Mouse (Mus musculus) left cerebral cortex, postnatal 25 days (tissue): ENCODE measurements around the gene March1. TPM values are rescaled to one million over a fixed set of nuclear protein-coding genes. Genes with fewer than 3 reads are reported as not detected.

Source experiments
- DNase-seq, 2 experiments: peaks; one replicate each; pipeline ENCODE4 v3.0.0; 2022; ENCODE audit warnings: low spot score in 2 of 2, mixed read lengths in 1 of 2
- intact Hi-C: fragments of 180-260 bp; cut with DNase I; formaldehyde crosslinking; loops from one replicate; pipeline ENCODE4 v1.15.1; 2025
- total RNA-seq, 2 experiments: library from RNA; stranded (reverse); gene quantifications; 2 replicates each; pipeline ENCODE4 v1.2.3; 2021

The March1 gene
- total RNA-seq, result 10 to 100 TPM; 42.8 to 46.1 TPM

DNA sequence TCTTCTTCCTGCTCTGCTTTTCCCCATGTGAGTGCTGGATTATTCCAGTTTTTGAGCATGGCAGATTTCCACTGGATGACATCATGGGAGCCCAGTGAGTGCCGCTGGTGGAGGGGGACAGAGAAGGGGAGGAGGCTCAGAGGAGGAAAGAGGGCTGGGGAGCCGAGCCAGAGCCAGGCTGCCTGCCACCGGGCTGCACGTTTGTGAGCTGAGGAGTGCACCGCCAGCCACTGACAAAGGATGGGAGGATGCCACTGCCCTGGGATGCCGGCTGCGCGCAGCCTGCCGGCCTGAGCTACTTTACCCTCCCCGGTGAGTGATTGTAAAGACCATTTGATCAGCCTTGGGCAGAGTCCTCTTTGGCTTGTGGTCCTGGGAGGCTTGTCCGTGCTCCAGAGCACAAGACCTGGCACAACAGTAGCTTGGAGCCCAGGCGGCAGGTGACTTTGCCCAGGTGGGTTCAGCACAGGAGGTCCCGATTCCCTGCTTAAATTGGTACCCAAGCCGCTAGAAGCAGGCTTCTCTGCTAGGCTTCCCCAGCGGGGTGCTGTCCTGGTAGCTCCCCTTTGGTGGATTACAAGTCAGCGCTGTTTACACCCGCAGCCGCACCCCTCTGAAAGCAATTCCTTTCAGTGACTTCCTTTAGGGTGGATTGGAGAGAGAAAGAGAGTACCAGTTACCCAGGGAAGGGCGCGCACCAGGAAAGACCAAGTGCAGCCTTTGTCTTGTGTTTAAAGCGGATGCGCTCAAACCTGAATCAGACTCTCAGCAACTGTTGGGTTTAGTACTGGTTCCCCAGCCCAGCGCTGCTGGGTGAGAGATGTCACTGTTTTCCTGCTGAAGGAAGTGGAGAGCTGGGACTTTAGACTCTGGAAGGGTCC, at the start of gene March1:
Gene March1 (plus strand): TSS at position 30 of the 881 bp plus-strand sequence.
- DNase-seq, result peak; percentile 69 to 86
- intact Hi-C loops, result loop anchor here (10.0 kb wide), 2 partner anchors 463 to 827 kb away; no protein-coding TSS in a partner anchor

DNA sequence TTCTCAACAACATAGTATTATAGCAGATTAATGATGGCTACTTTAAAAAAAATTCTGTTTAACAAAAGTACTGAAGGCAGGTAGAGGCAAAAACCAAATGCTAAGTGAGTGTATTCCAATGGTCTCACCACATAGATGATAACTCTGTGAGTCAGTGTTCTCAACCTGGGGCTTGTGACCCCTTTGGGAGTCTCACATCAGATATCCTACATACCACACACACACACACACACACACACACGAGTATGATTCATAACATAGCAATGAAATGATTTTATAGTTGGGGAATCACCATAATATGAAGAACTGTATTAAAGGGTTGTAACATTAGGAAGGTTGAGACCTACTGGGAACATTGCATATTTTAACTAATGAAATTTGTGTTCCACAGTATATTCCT, 30.8 kb upstream of the March1 start:
- no peak for DNase-seq
- intact Hi-C loops, result no loop called here

DNA sequence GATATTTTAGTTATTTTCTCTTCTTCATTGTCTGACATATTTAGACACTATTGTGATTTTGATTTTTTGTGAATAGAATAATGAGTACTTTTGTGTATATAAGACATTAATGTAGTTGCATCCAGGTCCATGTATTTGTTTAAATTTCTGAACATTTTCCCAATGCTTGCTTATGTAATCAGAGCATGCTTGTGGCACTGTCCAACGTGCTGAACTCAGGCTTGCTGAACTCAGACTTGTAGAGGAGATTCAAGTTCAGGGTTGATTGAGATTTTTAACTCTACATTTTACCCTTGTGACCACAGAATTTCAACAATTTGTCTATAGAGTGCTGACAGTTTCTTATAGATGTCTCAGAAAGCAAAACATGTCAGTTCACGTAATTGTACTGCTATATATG, 14.5 kb upstream of the March1 start:
- intact Hi-C loops, result no loop called here
- no peak for DNase-seq

DNA sequence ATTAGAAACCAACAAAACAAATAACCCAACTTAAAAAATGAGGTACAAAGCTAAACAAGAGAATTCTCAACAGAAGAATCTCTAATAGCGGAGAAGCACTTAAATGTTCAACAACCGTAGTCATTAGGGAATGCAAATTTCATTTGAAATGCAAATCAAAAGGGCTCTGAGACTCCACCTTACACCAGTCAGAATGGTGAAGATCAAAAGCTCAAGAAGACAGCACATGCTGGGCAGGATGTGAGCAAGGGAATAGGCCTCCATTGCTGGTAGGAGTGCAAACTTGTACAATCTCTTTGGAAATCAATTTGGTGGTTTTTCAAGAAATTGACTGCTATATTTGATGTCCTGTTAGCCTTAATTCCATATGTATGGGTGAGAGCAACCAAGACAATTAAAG, 8.2 kb upstream of the March1 start:
- intact Hi-C loops, result no loop called here
- DNase-seq, result no peak

DNA sequence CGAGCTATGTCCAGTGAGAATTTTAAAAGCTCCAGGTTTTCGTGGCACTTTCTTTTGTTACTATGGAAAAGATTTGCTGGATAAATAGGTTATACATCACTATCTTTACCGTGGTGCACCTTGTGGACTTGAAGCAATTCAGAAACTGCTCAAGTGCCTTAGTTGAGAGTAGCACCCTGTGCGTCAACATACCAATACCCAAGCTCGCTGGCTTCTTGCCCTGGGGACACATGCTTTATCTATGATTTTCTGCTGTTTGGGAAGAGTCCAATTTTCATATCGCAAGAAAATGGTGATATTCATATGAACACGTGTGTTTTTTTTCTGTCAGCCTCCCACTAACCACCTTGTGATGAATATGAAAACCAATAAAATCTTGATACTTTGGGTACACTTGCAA, 1.3 kb downstream of the March1 start:
- intact Hi-C loops, result loop anchor here (10.0 kb wide), 2 partner anchors 464 to 826 kb away; no protein-coding TSS in a partner anchor
- peak in 1 of 2 experiments; percentile 25 for DNase-seq

DNA sequence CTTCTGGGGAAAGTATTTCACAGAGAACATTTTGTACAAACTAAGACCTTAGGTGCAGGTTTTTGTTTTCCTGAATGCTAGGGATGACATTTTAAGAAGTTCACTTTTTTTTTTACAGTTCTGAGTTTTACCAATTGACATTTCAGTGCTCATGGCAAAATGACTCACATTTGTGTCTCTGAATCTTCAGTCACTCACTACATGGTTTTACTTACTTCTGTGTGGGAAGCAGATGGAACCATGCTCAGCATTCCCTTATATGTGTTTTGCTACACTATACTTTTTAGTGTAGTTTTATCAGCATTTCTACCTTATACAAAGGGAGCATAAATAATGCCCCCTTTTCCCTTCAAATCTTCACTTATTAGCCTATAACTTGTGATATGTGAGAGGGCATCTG, 27.2 kb downstream of the March1 start:
- peak in 1 of 2 experiments; percentile 43 for DNase-seq
- intact Hi-C loops, result no loop called here

DNA sequence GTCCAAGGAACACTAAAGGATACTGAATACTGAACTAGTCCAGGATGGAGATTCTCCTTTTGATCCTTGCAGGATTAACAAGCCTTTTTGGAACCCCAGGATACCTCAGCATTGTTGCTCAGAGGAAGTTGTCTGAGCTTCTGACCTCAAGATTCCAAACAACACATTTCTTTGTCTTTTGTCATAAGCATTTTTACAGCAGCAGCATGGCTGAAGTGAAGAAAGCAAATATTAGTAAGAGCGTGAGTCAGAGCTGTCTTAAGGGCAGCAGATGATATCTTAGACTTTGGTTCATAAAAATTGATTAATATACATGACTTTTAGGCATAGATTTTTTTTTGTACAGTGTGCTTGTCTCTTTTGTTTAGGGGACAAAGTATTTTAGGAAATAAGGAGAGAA, 27.8 kb downstream of the March1 start:
- intact Hi-C loops, result no loop called here
- DNase-seq, result no peak

DNA sequence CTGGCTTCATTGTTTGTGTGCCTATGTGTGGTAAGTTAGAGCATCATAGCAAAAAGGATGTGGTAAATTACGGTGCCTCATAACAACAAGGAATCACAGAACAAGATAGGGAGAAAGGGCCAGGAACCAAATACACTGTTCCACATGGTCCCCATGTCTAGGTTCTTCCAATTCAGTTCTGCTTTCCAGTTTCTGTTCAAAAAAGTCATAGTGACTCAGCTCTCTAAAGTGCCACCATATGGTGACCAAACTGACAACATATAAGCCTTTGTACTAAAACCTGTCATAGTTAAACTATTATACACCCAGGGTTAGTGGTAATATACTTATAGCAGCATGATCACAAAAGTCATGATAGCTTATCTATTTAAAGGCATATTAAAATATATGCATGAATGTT, 28.2 kb downstream of the March1 start:
- peak in 1 of 2 experiments; percentile 52 for DNase-seq
- intact Hi-C loops, result no loop called here

DNA sequence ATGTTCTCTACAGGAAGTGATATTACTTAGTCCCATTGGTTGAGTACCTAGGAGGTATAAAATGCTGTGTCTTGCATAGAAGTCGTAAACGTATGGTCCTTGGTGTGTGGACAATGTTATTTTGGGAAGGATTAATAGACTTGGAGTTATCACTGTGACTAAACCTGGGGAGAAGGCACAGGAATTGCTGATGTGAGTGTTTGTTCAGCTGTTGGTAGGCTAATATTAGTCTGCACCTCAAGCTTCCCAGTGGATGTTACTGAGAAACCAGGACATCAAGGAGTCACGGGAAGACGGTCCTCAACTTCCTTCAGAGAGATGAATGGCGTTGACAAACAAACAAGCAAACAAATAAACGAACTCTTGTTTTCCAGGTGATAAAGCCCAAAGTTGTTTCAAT, 38.2 kb downstream of the March1 start:
- DNase-seq, result no peak
- intact Hi-C loops, result no loop called here

DNA sequence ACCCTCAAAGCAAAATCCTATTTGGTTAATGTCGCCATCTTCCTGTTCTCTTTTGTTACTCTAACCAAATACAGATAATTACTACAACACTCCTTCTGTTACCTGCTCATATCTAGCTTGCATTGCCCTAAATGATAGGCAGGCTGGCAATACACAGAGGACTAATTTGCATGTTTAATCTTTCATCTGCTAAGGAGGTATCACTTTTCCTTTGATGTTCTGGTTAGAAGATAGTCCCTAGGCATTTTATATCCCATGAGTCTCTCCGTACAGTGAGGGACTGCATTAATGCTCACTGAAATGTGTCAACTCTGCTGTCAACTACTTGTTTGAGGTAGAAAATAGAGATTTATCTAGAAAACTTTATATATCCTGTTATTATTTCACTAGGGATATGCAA, 44.2 kb downstream of the March1 start:
- intact Hi-C loops, result no loop called here
- no peak for DNase-seq

DNA sequence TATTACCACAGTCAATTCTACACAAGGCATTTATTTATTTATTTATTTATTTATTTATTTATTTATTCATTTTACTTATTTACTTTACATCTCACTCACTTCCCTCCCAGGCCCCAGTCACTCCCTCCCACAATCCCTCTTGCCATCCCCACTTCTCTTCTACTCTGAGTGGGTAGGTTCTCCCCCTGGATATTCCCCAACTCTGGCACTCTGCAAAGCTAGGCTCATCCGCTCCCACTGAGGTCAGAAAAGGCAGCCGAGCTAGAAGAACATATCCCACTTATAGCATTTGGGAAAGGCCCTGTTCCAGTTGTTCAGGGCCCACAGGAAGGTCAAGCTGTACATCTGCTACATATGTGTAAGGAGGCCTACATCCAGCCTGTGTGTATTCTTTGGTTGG, 48.1 kb downstream of the March1 start:
- intact Hi-C loops, result no loop called here
- DNase-seq, result no peak

DNA sequence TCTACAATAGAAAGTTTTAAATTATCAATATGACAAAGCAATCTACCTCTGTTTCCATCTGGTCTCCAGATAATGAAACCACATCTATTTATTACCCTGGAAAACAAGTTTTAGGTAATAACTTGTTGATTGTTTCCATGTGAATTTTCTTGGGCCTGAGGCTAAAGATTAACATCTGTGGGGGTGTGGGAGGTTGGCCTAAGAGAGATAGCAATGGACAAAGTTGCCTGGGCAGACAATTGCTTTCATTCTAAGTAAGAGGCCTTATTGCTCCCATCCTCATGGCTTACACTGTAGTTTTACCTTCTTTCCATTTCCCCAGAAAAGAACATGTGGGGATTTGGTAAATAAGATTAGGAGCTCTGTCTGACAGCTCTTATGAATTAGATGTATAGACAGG, 125.4 kb downstream of the March1 start:
- no peak for DNase-seq
- intact Hi-C loops, result no loop called here

DNA sequence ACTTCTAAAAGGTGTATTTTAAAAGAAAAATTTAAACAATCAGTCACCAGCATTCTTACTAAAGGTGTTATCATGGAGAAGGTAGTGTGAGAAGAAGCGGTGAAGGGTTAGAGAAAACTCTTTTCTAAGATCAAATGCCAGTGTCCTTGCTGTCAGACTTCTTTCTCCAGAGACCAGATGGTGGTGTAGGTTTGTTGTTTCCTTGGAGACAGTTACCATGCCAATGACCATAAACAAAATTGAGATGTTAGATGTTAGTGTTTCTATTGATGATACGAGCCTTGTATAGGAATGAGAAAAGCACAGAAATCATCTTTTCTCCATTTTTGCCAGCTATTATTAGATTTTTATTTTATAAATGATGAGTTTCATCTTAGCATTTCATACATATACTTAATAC, 158.1 kb downstream of the March1 start:
- intact Hi-C loops, result no loop called here
- DNase-seq, result peak in 1 of 2 experiments; percentile 14

DNA sequence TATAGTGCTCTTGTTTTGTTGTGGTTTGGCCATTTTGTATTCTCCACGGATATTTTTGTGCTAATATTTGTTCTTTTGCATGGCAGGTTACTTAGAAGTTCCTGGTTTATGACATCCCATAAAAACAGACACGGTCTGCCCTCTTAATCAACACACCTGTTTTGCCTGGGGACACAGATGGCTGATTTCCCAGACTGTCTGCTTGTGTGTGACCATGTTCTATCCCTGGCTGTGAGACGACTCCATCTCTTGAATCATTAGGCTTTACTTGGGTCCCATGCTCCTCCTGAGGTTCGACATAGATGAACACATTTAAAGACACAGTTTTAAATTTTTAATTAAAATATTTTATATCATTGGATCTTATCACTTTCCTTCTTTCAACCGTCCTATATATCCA, 163.5 kb downstream of the March1 start:
- intact Hi-C loops, result no loop called here
- DNase-seq, result no peak

DNA sequence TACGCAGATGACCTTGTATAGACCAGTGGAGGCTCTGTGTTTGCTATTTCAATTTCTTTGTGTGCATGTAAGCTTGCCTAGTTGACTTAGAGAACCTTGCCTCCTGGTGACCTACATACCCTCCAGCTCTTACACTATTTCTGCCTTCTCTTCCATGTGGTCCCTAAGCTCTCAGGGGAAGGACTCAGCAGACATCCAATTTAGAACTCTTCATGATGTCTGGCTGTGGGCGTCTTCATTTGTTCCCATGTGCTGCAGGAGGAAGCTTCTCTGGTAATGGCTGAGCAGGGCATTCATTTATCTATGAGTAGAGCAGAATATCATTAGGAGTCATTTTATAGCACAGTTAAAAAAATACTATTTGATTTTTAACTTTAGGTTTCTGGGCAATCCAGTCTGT, 195.3 kb downstream of the March1 start:
- peak in 1 of 2 experiments; percentile 38 for DNase-seq

DNA sequence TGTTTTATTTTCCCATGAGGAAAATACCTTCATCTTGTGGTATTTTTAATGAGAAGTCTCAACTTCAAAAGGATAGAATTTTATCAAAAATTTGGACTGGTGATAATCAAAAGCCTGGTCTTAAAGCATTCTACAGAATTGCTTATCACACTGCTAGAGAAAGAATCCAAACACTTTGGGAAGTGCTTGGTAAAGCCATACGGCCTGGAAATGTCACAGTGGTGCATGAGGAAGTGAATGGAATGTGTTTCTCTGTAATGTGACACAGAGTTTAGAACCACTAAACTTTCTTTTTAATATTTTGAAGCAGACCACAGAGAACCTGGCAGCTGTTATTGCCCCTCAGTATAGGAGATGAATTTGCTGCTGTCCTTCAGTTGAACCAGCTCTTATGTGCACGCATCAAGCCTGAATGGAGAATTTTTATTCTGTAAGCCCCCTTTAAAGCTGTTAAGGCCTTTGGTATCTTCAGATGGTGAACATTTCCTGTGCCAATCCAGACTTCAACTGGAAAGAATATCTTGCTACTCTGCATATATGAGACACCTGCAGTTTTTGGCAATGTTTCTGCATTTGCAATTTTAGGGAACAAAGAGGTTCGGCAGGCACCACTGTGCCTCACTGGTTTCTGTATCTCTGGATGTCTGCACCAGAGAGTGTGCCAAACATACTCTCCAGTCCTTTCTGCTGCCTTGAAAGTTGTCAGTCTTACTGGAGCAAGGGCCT, 304.8 kb downstream of the March1 start:
- peak; percentile 17 to 74 for DNase-seq
- intact Hi-C loops, result no loop called here

More for the DNA sequence above, 195.3 kb downstream of the March1 start:
- intact Hi-C loops, result no loop called here

DNA sequence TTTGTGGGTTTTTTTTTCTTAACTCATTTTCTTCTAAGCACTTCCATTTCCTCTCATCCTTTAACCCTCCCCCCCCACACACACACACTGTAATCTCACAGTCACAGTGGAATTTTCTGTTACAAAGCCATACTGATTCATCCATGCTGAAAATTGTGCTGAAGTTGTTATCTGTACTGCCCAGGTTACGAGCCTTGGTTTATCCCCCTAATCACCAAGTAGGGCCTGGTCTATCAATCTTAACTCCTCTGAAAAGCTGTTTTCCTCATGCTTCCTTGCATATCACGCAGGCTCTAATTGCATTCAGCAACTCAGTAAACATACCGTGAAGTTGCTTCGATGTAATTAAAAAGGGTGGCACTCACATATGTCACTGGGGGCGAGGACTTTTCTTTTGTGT, 339.2 kb downstream of the March1 start:
- intact Hi-C loops, result no loop called here
- DNase-seq, result no peak

DNA sequence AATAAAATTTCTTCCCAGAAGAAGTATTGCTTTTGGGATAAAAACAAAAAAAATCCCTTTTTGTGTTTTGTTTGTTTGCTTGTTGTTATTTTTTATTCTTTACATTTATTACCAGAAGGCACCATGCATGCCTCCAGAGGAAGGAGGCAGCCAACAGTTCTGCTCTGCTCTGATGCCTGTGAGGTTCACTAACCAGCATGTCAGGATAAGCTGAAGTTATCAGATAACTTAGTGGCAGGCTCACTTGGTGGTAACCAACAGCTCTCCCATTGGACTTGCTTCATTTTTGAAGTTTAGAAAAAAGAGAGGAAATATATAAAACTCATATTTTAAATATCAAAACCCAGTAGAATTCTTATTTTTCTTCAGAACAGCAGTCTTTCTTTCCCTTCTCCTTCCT, 339.8 kb downstream of the March1 start:
- no peak for DNase-seq

DNA sequence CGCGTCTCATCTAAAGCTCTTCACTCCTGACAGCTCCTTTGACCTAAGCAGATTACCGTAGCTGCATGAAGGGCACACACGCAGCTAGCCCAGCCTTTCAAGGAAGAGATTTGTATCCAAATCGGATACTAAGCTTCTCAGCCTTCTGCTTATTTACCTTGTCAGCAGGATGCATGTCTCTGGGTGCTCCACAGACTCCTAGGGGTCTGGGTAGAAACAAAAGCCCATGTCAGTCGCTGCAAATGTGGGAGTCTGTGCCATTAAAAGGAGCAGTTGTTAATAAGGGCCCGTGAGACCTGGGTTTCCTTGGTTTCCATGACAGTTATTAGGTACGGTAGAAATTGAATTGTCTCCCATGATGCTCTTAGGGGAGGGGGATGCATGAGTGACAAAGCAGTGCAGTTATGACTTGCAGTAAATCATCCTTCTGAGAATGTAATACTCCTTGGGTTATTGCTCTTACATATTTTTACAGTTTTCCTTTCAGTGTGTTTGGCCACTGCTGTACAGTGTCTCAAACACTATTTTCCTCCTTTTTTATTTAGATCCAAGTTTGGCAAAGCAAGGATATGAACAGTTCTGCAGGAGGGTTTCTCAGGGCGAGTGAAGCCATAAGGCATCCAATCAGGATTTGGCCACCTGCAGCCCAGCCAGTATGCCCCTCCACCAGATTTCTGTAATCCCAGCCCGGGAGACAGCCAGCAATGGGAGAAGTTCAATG, 349.0 kb downstream of the March1 start:
- DNase-seq, result no peak
- intact Hi-C loops, result no loop called here

More for the DNA sequence above, 339.8 kb downstream of the March1 start:
- intact Hi-C loops, result no loop called here

DNA sequence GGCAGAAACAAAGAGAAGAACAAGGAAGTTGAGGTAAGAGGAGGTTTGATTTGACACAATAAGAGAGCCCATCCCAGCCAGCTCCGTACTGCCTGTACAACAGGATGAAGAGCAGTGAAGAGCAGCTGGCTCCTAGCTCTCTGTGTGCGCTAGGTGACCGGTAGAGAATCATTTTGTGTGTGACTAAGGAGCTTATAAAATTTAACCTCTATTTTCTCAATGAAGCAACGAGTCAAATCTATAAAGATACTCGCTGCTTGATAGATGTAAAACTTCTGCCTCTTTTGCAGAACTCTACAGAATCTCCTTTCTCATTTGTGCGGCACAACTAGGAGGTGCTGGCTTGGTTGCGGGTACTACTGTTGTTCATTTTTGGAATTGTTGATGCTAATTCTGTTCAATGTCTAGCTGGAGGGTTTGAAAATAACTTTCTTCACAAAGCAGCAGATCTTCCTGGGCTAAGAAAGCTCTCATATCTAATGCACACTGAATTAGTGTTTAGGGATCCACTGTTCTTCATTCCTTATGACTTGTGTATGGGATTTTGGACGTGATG, 349.6 kb downstream of the March1 start:
- intact Hi-C loops, result no loop called here
- DNase-seq, result peak in 1 of 2 experiments; percentile 44
